Mouse (Mus musculus) limb, embryonic 14.5 days (tissue): ENCODE data around the gene Minar1. TPM values are rescaled to one million over a fixed set of nuclear protein-coding genes. Genes with fewer than 3 reads are reported as not detected.

Experiments
- ATAC-seq: fragments of 200-750 bp; cut with Nextera tagmentation; 2 replicates; pipeline ENCODE4 v1.8.0; 2017; ENCODE audit warnings: low read depth, moderate number of reproducible peaks, moderate TSS enrichment; ENCODE audit not compliant: low FRiP score
- DNase-seq: peaks from one replicate; pipeline ENCODE4 v3.0.0-alpha.2; 2015; ENCODE audit warnings: low spot score
- H3K27ac ChIP-seq: fragments of 300-500 bp; sonication (generic); replicated peaks from 2 replicates; pipeline ENCODE4 v1.5.1; 2014; ENCODE audit warnings: low read depth, mild to moderate bottlenecking, low read length, moderate library complexity, mixed read lengths
- H3K27me3 ChIP-seq: fragments of 300-500 bp; sonication (generic); 2 replicates; pipeline ENCODE4 v1.6.1; 2014; ENCODE audit warnings: low read length, mixed read lengths; ENCODE audit not compliant: control insufficient read depth, insufficient read depth
- H3K36me3 ChIP-seq: fragments of 300-500 bp; sonication (generic); 2 replicates; pipeline ENCODE4 v1.6.1; 2014; ENCODE audit warnings: mild to moderate bottlenecking, low read length, moderate library complexity, mixed read lengths; ENCODE audit not compliant: control insufficient read depth, insufficient read depth
- H3K4me1 ChIP-seq: fragments of 300-500 bp; sonication (generic); 2 replicates; pipeline ENCODE4 v1.6.1; 2014; ENCODE audit warnings: antibody characterized with exemption, low read length, mixed read lengths; ENCODE audit not compliant: control insufficient read depth, insufficient read depth
- H3K4me2 ChIP-seq: fragments of 300-500 bp; sonication (generic); replicated peaks from 2 replicates; pipeline ENCODE4 v1.6.1; 2014; ENCODE audit warnings: low read depth, mild to moderate bottlenecking, low read length, moderate library complexity; ENCODE audit not compliant: severe bottlenecking
- H3K4me3 ChIP-seq: fragments of 300-500 bp; sonication (generic); replicated peaks from 2 replicates; pipeline ENCODE4 v1.5.1; 2014; ENCODE audit warnings: low read length
- H3K9ac ChIP-seq: fragments of 300-500 bp; sonication (generic); 2 replicates; pipeline ENCODE4 v1.6.1; 2014; ENCODE audit warnings: mild to moderate bottlenecking, low read depth, low read length, moderate library complexity; ENCODE audit not compliant: severe bottlenecking
- H3K9me3 ChIP-seq: fragments of 300-500 bp; sonication (generic); 2 replicates; pipeline ENCODE4 v1.6.1; 2016; ENCODE audit warnings: low read length; ENCODE audit not compliant: control insufficient read depth
- POLR2A ChIP-seq: fragments of 200-500 bp; IDR thresholded peaks from 2 replicates; pipeline ENCODE4 v1.8.0; 2012; ENCODE audit warnings: inconsistent platforms, mild to moderate bottlenecking, moderate library complexity, borderline replicate concordance; ENCODE audit not compliant: insufficient read depth, insufficient read length; ENCODE audit errors: extremely low read depth
- WGBS: fragments of 180-500 bp; shearing (Covaris S2); extraction: QIAGEN DNeasy Blood & Tissue Kit; methylation state at CpG from one replicate; pipeline ENCODE4 v1.1.7; 2014; 5-methylcytosine and 5-hydroxymethylcytosine counted together
- polyA plus RNA-seq, 2 experiments: library from polyadenylated mRNA; depleted of rRNA in 1 of 2; stranded (reverse) in 1 of 2; unstranded in 1 of 2; fragments of >200 nt; fragmentation: Nextera tagmentation in 1 of 2; extraction: Ambion mirVana in 1 of 2; gene quantifications; 2 replicates each; pipeline versions ENCODE4 v1.2.1 to v1.2.3; 2012 to 2014

Minar1 gene
- polyA plus RNA-seq, 2 experiments = 0.40 to 0.41 TPM

- Histone ChIP-seq H3K36me3 (no peaks in the 10 kb centered on the region), H3K9ac (no peak overlapping the region), H3K4me3 (no peak overlapping the region), H3K27me3 (no peaks in the 10 kb centered on the region), H3K27ac (no peak overlapping the region), H3K9me3 (no peaks in the 10 kb centered on the region), H3K4me2 (no peak overlapping the region), H3K4me1 (no peaks in the 10 kb centered on the region)
- 76% methylated on average over 3 of the region's 3 CpGs for whole genome bisulfite sequencing
- DNase-seq = no peak
- no peak for ATAC-seq
- no peak for TF ChIP-seq POLR2A
Measured at GRCm38 (mm10) chr9:89592391-89592790, 30.5 kb downstream of the Minar1 start.

DNA sequence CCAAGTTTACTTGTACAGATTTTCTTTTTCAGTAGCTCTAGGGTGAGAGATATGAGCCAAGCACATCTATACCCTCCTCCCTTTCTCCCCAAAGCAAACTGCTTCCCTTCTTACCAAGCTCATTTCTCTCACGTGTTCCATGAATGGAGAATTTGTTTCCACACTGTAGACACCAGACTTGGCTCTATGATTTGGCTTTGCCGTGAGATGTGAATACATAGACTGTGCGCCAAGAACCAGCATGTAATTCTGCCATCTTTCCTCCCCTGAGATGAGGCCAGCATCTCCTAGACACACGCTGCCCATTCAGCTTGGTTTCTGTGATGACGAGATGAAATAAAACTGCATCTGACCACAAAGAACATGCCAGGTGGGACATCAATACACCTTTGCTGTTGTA lies 44.5 kb downstream of the Minar1 start:
- DNase-seq = no peak
- TF ChIP-seq POLR2A = no peak
- no peak overlapping the region for H3K4me3 ChIP-seq
- H3K27me3 ChIP-seq = no peaks in the 10 kb centered on the region
- no peak for ATAC-seq
- no peak overlapping the region for H3K27ac ChIP-seq
- no peaks in the 10 kb centered on the region for H3K4me1 ChIP-seq
- H3K4me2 ChIP-seq = no peak overlapping the region
- WGBS = 83% methylated on average over 5 of the region's 5 CpGs
- H3K9me3 ChIP-seq = no peaks in the 10 kb centered on the region
- H3K36me3 ChIP-seq = no peaks in the 10 kb centered on the region
- H3K9ac ChIP-seq = no peak overlapping the region

- TF ChIP-seq POLR2A = no peak
- H3K4me3 ChIP-seq = no peak overlapping the region
- no peaks in the 10 kb centered on the region for H3K9me3 ChIP-seq
- no peak overlapping the region for H3K27ac ChIP-seq
- H3K4me1 ChIP-seq = no peaks in the 10 kb centered on the region
- DNase-seq (no peak), ATAC-seq (no peak)
- H3K4me2 ChIP-seq = no peak overlapping the region
- no peak overlapping the region for H3K9ac ChIP-seq
- no peaks in the 10 kb centered on the region for H3K27me3 ChIP-seq
- H3K36me3 ChIP-seq = no peaks in the 10 kb centered on the region
- WGBS = 78% methylated on average over 2 of the region's 2 CpGs
Measured at GRCm38 (mm10) chr9:89552663-89553062, 70.3 kb downstream of the Minar1 start.

Other genes starting within 250 kb of the Minar1 start
- 111 and 123 TPM in 2 replicates for gene Tmed3, start 81.9 kb upstream of the Minar1 start, polyA plus RNA-seq (2012; rRNA removed)
- gene Tmed3, start 81.9 kb upstream of the Minar1 start, polyA plus RNA-seq (2014; fragmentation: Nextera tagmentation; extraction: Ambion mirVana) = 152 and 173 TPM in 2 replicates
- gene Ankrd34c, start 115.3 kb upstream of the Minar1 start, polyA plus RNA-seq (2012; rRNA removed) = 0.01 TPM in 1 of 2 replicates, not detected in the other
- gene Ankrd34c, start 115.3 kb upstream of the Minar1 start, polyA plus RNA-seq (2014; fragmentation: Nextera tagmentation; extraction: Ambion mirVana) = not detected in 2 replicates